Mouse (Mus musculus): ENCODE measurements at regions not wholly inside any gene's neighbourhood (a gene's known extent, or its start where the extent isn't known, plus 50 kb on each side); places are given as distances from the start of the nearest gene placed in this dataset.

GRCm38 (mm10) chr16:88381605-88382279 lies 91.7 kb upstream of the Grik1 start:
- no peak overlapping the region for H3K27ac ChIP-seq (ENCODE audit: insufficient read depth, low read depth, low read length, poor library complexity, severe bottlenecking)
- no peak for TF ChIP-seq MAFK (IDR thresholded peaks at IDR 0.05; ENCODE audit: insufficient read depth, low read depth, low read length)
- no peak for TF ChIP-seq CHD2 (IDR thresholded peaks at IDR 0.05; ENCODE audit: low read depth, low read length)
- no peak for TF ChIP-seq HCFC1 (IDR thresholded peaks at IDR 0.05; ENCODE audit: borderline replicate concordance, insufficient read depth, low read length)
- no peak for TF ChIP-seq ZNF384 (IDR thresholded peaks at IDR 0.05; ENCODE audit: low read depth, low read length)
- TF ChIP-seq ZC3H11A (IDR thresholded peaks at IDR 0.05; ENCODE audit: borderline replicate concordance, low read depth, low read length) = no peak
- no peak overlapping the region for H3K9ac ChIP-seq (ENCODE audit: insufficient read depth, low read depth, low read length, poor library complexity, severe bottlenecking)
- no peak overlapping the region for H3K4me3 ChIP-seq (ENCODE audit: insufficient read depth in 1 of 2, low read depth in 1 of 2, low read length in 2 of 2, poor library complexity in 1 of 2, severe bottlenecking in 1 of 2)
- H3K36me3 ChIP-seq (ENCODE audit: control insufficient read depth, insufficient read depth, low read length, poor library complexity, severe bottlenecking) = no peaks in the 10 kb centered on the region
- no peaks in the 10 kb centered on the region for H3K9me3 ChIP-seq (ENCODE audit: control insufficient read depth, insufficient read depth, low read depth, low read length)
- peaks cover 0 to 1% of the 10 kb centered on the region in 2 experiments; a peak in 1 of 4 replicates for H3K4me1 ChIP-seq (ENCODE audit: control insufficient read depth in 2 of 2, insufficient read depth in 2 of 2, low read length in 2 of 2, poor library complexity in 1 of 2)
- in situ Hi-C loops (cut with MboI; ENCODE audit: low sequenced_read_pairs in 2 of 2, unreplicated experiment in 2 of 2) = no loop called here
- DNase-seq (ENCODE audit: low read depth, low spot score) = no peak

GRCm38 (mm10) chr16:88375622-88376021 lies 85.6 kb upstream of the Grik1 start:
- DNase-seq (ENCODE audit: low read depth, low spot score) = no peak
- Histone ChIP-seq H3K36me3 (ENCODE audit: control insufficient read depth, insufficient read depth, low read length, poor library complexity, severe bottlenecking) (no peaks in the 10 kb centered on the region), H3K4me1 (ENCODE audit: control insufficient read depth in 2 of 2, insufficient read depth in 2 of 2, low read length in 2 of 2, poor library complexity in 1 of 2) (no peaks in the 10 kb centered on the region; a peak in 1 of 4 replicates), H3K4me3 (ENCODE audit: insufficient read depth in 1 of 2, low read depth in 1 of 2, low read length in 2 of 2, poor library complexity in 1 of 2, severe bottlenecking in 1 of 2) (no peak overlapping the region), H3K9me3 (ENCODE audit: control insufficient read depth, insufficient read depth, low read depth, low read length) (no peaks in the 10 kb centered on the region), H3K9ac (ENCODE audit: insufficient read depth, low read depth, low read length, poor library complexity, severe bottlenecking) (no peak overlapping the region), H3K27ac (ENCODE audit: insufficient read depth, low read depth, low read length, poor library complexity, severe bottlenecking) (no peak overlapping the region)
- TF ChIP-seq MAFK (IDR thresholded peaks at IDR 0.05; ENCODE audit: insufficient read depth, low read depth, low read length) (no peak), ZC3H11A (IDR thresholded peaks at IDR 0.05; ENCODE audit: borderline replicate concordance, low read depth, low read length) (no peak), ZNF384 (IDR thresholded peaks at IDR 0.05; ENCODE audit: low read depth, low read length) (no peak), CHD2 (IDR thresholded peaks at IDR 0.05; ENCODE audit: low read depth, low read length) (no peak), HCFC1 (IDR thresholded peaks at IDR 0.05; ENCODE audit: borderline replicate concordance, insufficient read depth, low read length) (no peak)
- in situ Hi-C loops (cut with MboI; ENCODE audit: low sequenced_read_pairs in 2 of 2, unreplicated experiment in 2 of 2) = no loop called here

GRCm38 (mm10) chr16:88374612-88375011 lies 84.5 kb upstream of the Grik1 start:
- Histone ChIP-seq H3K9ac (ENCODE audit: insufficient read depth, low read depth, low read length, poor library complexity, severe bottlenecking) (no peak overlapping the region), H3K9me3 (ENCODE audit: control insufficient read depth, insufficient read depth, low read depth, low read length) (no peaks in the 10 kb centered on the region), H3K4me1 (ENCODE audit: control insufficient read depth in 2 of 2, insufficient read depth in 2 of 2, low read length in 2 of 2, poor library complexity in 1 of 2) (no peaks in the 10 kb centered on the region; a peak in 1 of 4 replicates), H3K36me3 (ENCODE audit: control insufficient read depth, insufficient read depth, low read length, poor library complexity, severe bottlenecking) (no peaks in the 10 kb centered on the region), H3K4me3 (ENCODE audit: insufficient read depth in 1 of 2, low read depth in 1 of 2, low read length in 2 of 2, poor library complexity in 1 of 2, severe bottlenecking in 1 of 2) (no peak overlapping the region), H3K27ac (ENCODE audit: insufficient read depth, low read depth, low read length, poor library complexity, severe bottlenecking) (no peak overlapping the region)
- in situ Hi-C loops (cut with MboI; ENCODE audit: low sequenced_read_pairs in 2 of 2, unreplicated experiment in 2 of 2) = no loop called here
- no peak for TF ChIP-seq ZNF384 (IDR thresholded peaks at IDR 0.05; ENCODE audit: low read depth, low read length)
- TF ChIP-seq CHD2 (IDR thresholded peaks at IDR 0.05; ENCODE audit: low read depth, low read length) = no peak
- TF ChIP-seq HCFC1 (IDR thresholded peaks at IDR 0.05; ENCODE audit: borderline replicate concordance, insufficient read depth, low read length) = no peak
- no peak for TF ChIP-seq ZC3H11A (IDR thresholded peaks at IDR 0.05; ENCODE audit: borderline replicate concordance, low read depth, low read length)
- no peak for TF ChIP-seq MAFK (IDR thresholded peaks at IDR 0.05; ENCODE audit: insufficient read depth, low read depth, low read length)
- DNase-seq (ENCODE audit: low read depth, low spot score) = no peak

GRCm38 (mm10) chr16:88372034-88372433 lies 82.0 kb upstream of the Grik1 start:
- H3K36me3 ChIP-seq (ENCODE audit: control insufficient read depth, insufficient read depth, low read length, poor library complexity, severe bottlenecking) = no peaks in the 10 kb centered on the region
- peak; percentile 34 for DNase-seq (ENCODE audit: low read depth, low spot score)
- TF ChIP-seq ZNF384 (IDR thresholded peaks at IDR 0.05; ENCODE audit: low read depth, low read length) (no peak), ZC3H11A (IDR thresholded peaks at IDR 0.05; ENCODE audit: borderline replicate concordance, low read depth, low read length) (peak; percentile 69)
- H3K9me3 ChIP-seq (ENCODE audit: control insufficient read depth, insufficient read depth, low read depth, low read length) = no peaks in the 10 kb centered on the region
- no peak overlapping the region for H3K4me3 ChIP-seq (ENCODE audit: insufficient read depth in 1 of 2, low read depth in 1 of 2, low read length in 2 of 2, poor library complexity in 1 of 2, severe bottlenecking in 1 of 2)
- H3K27ac ChIP-seq (ENCODE audit: insufficient read depth, low read depth, low read length, poor library complexity, severe bottlenecking) = no peak overlapping the region
- in situ Hi-C loops (cut with MboI; ENCODE audit: low sequenced_read_pairs in 2 of 2, unreplicated experiment in 2 of 2) = no loop called here
- H3K4me1 ChIP-seq (ENCODE audit: control insufficient read depth in 2 of 2, insufficient read depth in 2 of 2, low read length in 2 of 2, poor library complexity in 1 of 2) = no peaks in the 10 kb centered on the region; a peak in 1 of 4 replicates
- no peak overlapping the region for H3K9ac ChIP-seq (ENCODE audit: insufficient read depth, low read depth, low read length, poor library complexity, severe bottlenecking)

- Histone ChIP-seq H3K9ac (ENCODE audit: insufficient read depth, low read depth, low read length, poor library complexity, severe bottlenecking) (no peak overlapping the region), H3K4me3 (ENCODE audit: insufficient read depth in 1 of 2, low read depth in 1 of 2, low read length in 2 of 2, poor library complexity in 1 of 2, severe bottlenecking in 1 of 2) (no peak overlapping the region), H3K9me3 (ENCODE audit: control insufficient read depth, insufficient read depth, low read depth, low read length) (no peaks in the 10 kb centered on the region), H3K36me3 (ENCODE audit: control insufficient read depth, insufficient read depth, low read length, poor library complexity, severe bottlenecking) (no peaks in the 10 kb centered on the region), H3K4me1 (ENCODE audit: control insufficient read depth in 2 of 2, insufficient read depth in 2 of 2, low read length in 2 of 2, poor library complexity in 1 of 2) (no peaks in the 10 kb centered on the region), H3K27ac (ENCODE audit: insufficient read depth, low read depth, low read length, poor library complexity, severe bottlenecking) (no peak overlapping the region)
- TF ChIP-seq ZC3H11A (IDR thresholded peaks at IDR 0.05; ENCODE audit: borderline replicate concordance, low read depth, low read length) (no peak), MAFK (IDR thresholded peaks at IDR 0.05; ENCODE audit: insufficient read depth, low read depth, low read length) (no peak), ZNF384 (IDR thresholded peaks at IDR 0.05; ENCODE audit: low read depth, low read length) (no peak), CHD2 (IDR thresholded peaks at IDR 0.05; ENCODE audit: low read depth, low read length) (no peak)
- in situ Hi-C loops (cut with MboI; ENCODE audit: low sequenced_read_pairs in 2 of 2, unreplicated experiment in 2 of 2) = no loop called here
- no peak for DNase-seq (ENCODE audit: low read depth, low spot score)
Observed at GRCm38 (mm10) chr16:88368146-88368545, 78.1 kb upstream of the Grik1 start.

All from ES-E14 (cell line).